Mouse (Mus musculus) heart, embryonic 16.5 days (tissue): ENCODE data around the gene Setd2. TPM values are rescaled to one million over a fixed set of nuclear protein-coding genes. Genes with fewer than 3 reads are reported as not detected.

Experiments
- ATAC-seq: fragments of 200-750 bp; cut with Nextera tagmentation; replicated peaks from 2 replicates; pipeline ENCODE4 v1.8.0; 2017; ENCODE audit warnings: moderate number of reproducible peaks; ENCODE audit not compliant: insufficient read depth, low FRiP score; ENCODE audit errors: extremely low read depth
- H3K27ac ChIP-seq: fragments of 300-500 bp; sonication (generic); 2 replicates; pipeline ENCODE4 v1.5.1; 2014; ENCODE audit warnings: mild to moderate bottlenecking, low read length, control low read depth, moderate library complexity
- H3K27me3 ChIP-seq: fragments of 300-500 bp; sonication (generic); 2 replicates; pipeline ENCODE4 v1.6.1; 2014; ENCODE audit warnings: low read length, mixed read lengths; ENCODE audit not compliant: control insufficient read depth, insufficient read depth
- H3K36me3 ChIP-seq: fragments of 300-500 bp; sonication (generic); 2 replicates; pipeline ENCODE4 v1.6.1; 2014; ENCODE audit not compliant: control insufficient read depth, insufficient read depth
- H3K4me1 ChIP-seq: fragments of 300-500 bp; sonication (generic); 2 replicates; pipeline ENCODE4 v1.6.1; 2014; ENCODE audit warnings: low read length, mixed read lengths; ENCODE audit not compliant: control insufficient read depth, insufficient read depth
- H3K4me2 ChIP-seq: fragments of 300-500 bp; sonication (generic); 2 replicates; pipeline ENCODE4 v1.6.1; 2014; ENCODE audit warnings: low read depth, mild to moderate bottlenecking, control low read depth, low read length
- H3K4me3 ChIP-seq: fragments of 300-500 bp; sonication (generic); 2 replicates; pipeline ENCODE4 v1.5.1; 2014; ENCODE audit warnings: mild to moderate bottlenecking, control low read depth, low read length
- H3K9ac ChIP-seq: fragments of 300-500 bp; sonication (generic); 2 replicates; pipeline ENCODE4 v1.6.1; 2014; ENCODE audit warnings: low read length, control low read depth
- H3K9me3 ChIP-seq: fragments of 300-500 bp; sonication (generic); replicated peaks from 2 replicates; pipeline ENCODE4 v1.6.1; 2016; ENCODE audit warnings: low read length; ENCODE audit not compliant: control insufficient read depth
- WGBS: fragments of 180-500 bp; shearing (Covaris S2); extraction: QIAGEN DNeasy Blood & Tissue Kit; methylation state at CpG from one replicate; pipeline ENCODE4 v1.1.7; 2014; 5-methylcytosine and 5-hydroxymethylcytosine counted together
- microRNA-seq: library from miRNA; unstranded; fragments of <30 nt; microRNA quantifications from one replicate; pipeline ENCODE4, GENCODE M21; 2017
- polyA plus RNA-seq: library from polyadenylated mRNA; unstranded; fragments of >200 nt; fragmentation: Nextera tagmentation; extraction: Ambion mirVana; gene quantifications from 2 replicates; pipeline ENCODE4 v1.2.1, GENCODE M21; 2015

Setd2 gene
- polyA plus RNA-seq, 1 experiment from 2014 or later = 21.8 TPM

DNA sequence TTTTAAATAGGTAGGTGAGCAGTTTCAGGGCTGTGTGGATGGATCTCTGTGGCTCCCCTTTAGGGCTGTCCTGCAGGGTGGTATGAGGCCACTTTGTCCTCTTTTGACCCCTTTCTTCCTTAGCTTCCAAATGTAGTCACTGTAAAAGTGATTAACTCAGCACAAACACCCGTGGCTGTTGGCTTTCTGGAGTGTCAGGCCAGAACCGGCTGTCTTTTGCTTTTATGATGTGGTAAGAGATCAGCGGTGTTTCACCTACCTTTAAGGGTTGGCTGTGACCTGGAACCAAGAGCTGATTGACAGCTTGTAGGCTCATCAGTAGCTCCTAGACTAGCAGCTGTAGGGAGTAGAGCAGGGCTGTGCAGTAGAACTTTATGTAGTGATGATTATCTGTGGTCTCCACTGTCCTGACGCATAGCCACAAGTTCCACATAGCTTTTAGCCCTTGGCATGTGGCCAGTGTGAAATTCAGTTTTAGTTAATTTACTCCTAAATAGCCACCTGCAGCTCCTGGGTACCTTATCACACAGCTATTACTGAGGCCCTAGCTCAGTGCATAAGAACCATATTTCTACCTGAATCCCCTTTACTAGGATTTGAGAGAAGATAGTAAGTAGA is 134.9 kb downstream of the Setd2 start:
- Histone ChIP-seq H3K4me3 (no peak overlapping the region), H3K4me1 (peaks cover 74% of the 10 kb centered on the region), H3K9me3 (no peaks in the 10 kb centered on the region), H3K27me3 (no peaks in the 10 kb centered on the region), H3K9ac (0 out of 2 replicates have a peak overlapping the region, but pooled peaks have one; percentile 31), H3K36me3 (no peaks in the 10 kb centered on the region), H3K27ac (peak overlapping the region; percentile 82), H3K4me2 (0 out of 2 replicates have a peak overlapping the region, but pooled peaks have one; percentile 1)
- no peak for ATAC-seq
- WGBS = 45% methylated on average over 4 of the region's 4 CpGs

Small RNAs within 50 kb of the gene (microRNA-seq; reads per million reads assigned to microRNA genes)
- gene Mir8107 = not detected

Other genes starting within 250 kb of the Setd2 start
- gene Elp6, start 227.4 kb upstream of the Setd2 start, polyA plus RNA-seq = 12.4 and 14.9 TPM in 2 replicates
- gene Scap, start 199.3 kb upstream of the Setd2 start, polyA plus RNA-seq = 20.9 and 22.2 TPM in 2 replicates
- gene Ptpn23, start 124.4 kb upstream of the Setd2 start, polyA plus RNA-seq = 11.3 and 12.0 TPM in 2 replicates
- 3.3 and 6.5 TPM in 2 replicates for gene Ngp, start 112.8 kb upstream of the Setd2 start, polyA plus RNA-seq
- 9.0 and 10.2 TPM in 2 replicates for gene Klhl18, start 55.9 kb upstream of the Setd2 start, polyA plus RNA-seq
- gene Kif9, start 55.6 kb upstream of the Setd2 start, polyA plus RNA-seq = 0.84 and 1.2 TPM in 2 replicates
- 16.4 and 17.2 TPM in 2 replicates for gene Nradd, start 91.9 kb downstream of the Setd2 start, polyA plus RNA-seq
- 3.3 and 3.8 TPM in 2 replicates for gene Nbeal2, start 121.6 kb downstream of the Setd2 start, polyA plus RNA-seq
- gene Ccdc12, start 123.9 kb downstream of the Setd2 start, polyA plus RNA-seq = 139 and 147 TPM in 2 replicates
- 4,391 and 5,295 TPM in 2 replicates for gene Myl3, start 209.3 kb downstream of the Setd2 start, polyA plus RNA-seq
- gene Pth1r, start 214.5 kb downstream of the Setd2 start, polyA plus RNA-seq = 21.0 and 26.3 TPM in 2 replicates